In the genomic region with DNA sequence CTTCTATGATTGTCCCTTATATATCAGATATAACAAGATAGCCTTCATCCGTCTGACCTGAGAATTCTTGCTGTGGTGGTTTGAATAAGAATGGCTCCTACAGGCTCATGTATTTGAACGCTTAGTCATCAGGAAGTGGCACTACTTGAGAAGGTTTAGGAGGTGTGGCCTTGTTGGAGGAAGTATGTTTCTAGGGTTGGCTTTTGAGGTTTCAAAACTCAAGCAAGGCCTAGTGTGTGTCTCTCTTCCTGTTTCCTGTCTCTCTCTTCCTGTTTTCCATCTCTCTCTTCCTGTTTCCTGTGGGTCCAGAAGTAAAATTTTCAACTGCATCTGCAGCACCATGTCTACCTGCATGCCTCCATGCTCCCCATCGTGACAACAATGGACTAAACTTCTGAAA, we compare ENCODE assay signal across 28 mouse cellular contexts. TPM values are rescaled to one million over a fixed set of nuclear protein-coding genes. Genes with fewer than 3 reads are reported as not detected.
DNase-seq lines count a peak whose midpoint lies in the region; ATAC-seq lines count a peak whose summit lies in the region.
"Had no signal": no experiment of that assay in that cellular context is flagged by ENCODE, and none has a peak within 500 bp of the region (broad histone marks: within the 10 kb centered on the region; RNA-seq: fewer than 3 reads in every experiment).

No protein-coding gene starts in this region.

- no peaks in the 10 kb centered on the region for H3K9me3 ChIP-seq in forebrain, embryonic 12.5 days
- peaks cover 2% of the 10 kb centered on the region; the same call in 1 of the 2 replicates for H3K9me3 ChIP-seq in forebrain, embryonic 11.5 days (ENCODE audit: control insufficient read depth, low read length)
- no peaks in the 10 kb centered on the region for H3K9me3 ChIP-seq in forebrain, embryonic 14.5 days (replicated peaks; ENCODE audit: control insufficient read depth, low read length)
- H3K9me3 ChIP-seq in liver, embryonic 11.5 days (ENCODE audit: control insufficient read depth, low read length) = no peaks in the 10 kb centered on the region
- H3K9me3 ChIP-seq: embryonic facial prominence, embryonic 10.5 days; heart, embryonic 15.5 days; hindbrain, embryonic 15.5 days; limb, embryonic 12.5 days; liver, embryonic 12.5 days; midbrain, embryonic 15.5 days; neural tube, embryonic 13.5 days; stomach, embryonic 15.5 days had no signal

- DNase-seq in forebrain, embryonic 11.5 days (ENCODE audit: low spot score) = no peak
- DNase-seq in B cell, adult 2 months = peak; percentile 11 to 15
- DNase-seq in forebrain, embryonic 14.5 days (ENCODE audit: low spot score) = no peak
- DNase-seq in liver, embryonic 11.5 days (ENCODE audit: low spot score) = no peak
- no peak for DNase-seq in cerebellum, adult 9-10 months
- DNase-seq: adrenal gland, postnatal 10 days; cerebellum, adult 8-10 months; heart, postnatal 36 days; kidney, adult 8-10 months; kidney, postnatal 10 days; lung, adult 18-20 months; lung, postnatal 10 days; right cerebral cortex, adult 18-20 months; right cerebral cortex, postnatal 4 days; thymus, adult 18-20 months; thymus, postnatal 4 days had no signal

- no peaks in the 10 kb centered on the region for H3K36me3 ChIP-seq in forebrain, embryonic 12.5 days (replicated peaks)
- no peaks in the 10 kb centered on the region for H3K36me3 ChIP-seq in forebrain, embryonic 11.5 days (ENCODE audit: control insufficient read depth, insufficient read depth, low read length)
- no peaks in the 10 kb centered on the region for H3K36me3 ChIP-seq in forebrain, embryonic 14.5 days (ENCODE audit: control insufficient read depth, insufficient read depth, low read length)
- no peaks in the 10 kb centered on the region for H3K36me3 ChIP-seq in liver, embryonic 11.5 days (ENCODE audit: control insufficient read depth, insufficient read depth, low read length)
- H3K36me3 ChIP-seq: embryonic facial prominence, embryonic 10.5 days; heart, embryonic 15.5 days; hindbrain, embryonic 15.5 days; limb, embryonic 12.5 days; liver, embryonic 12.5 days; midbrain, embryonic 15.5 days; neural tube, embryonic 13.5 days; stomach, embryonic 15.5 days had no signal

- peaks cover 38% of the 10 kb centered on the region for H3K4me1 ChIP-seq in forebrain, embryonic 12.5 days
- H3K4me1 ChIP-seq in forebrain, embryonic 11.5 days (replicated peaks; ENCODE audit: control insufficient read depth, insufficient read depth, low read length) = peaks cover 19% of the 10 kb centered on the region; the same call in 1 of the 2 replicates
- H3K4me1 ChIP-seq in forebrain, embryonic 14.5 days (ENCODE audit: control insufficient read depth, insufficient read depth, low read length) = peaks cover 38% of the 10 kb centered on the region
- no peaks in the 10 kb centered on the region for H3K4me1 ChIP-seq in liver, embryonic 11.5 days (replicated peaks; ENCODE audit: control insufficient read depth, insufficient read depth, low read length)
- H3K4me1 ChIP-seq: liver, embryonic 12.5 days; megakaryocyte, embryonic 14.5 days had no signal

- H3K27me3 ChIP-seq in forebrain, embryonic 12.5 days = no peaks in the 10 kb centered on the region
- no peaks in the 10 kb centered on the region for H3K27me3 ChIP-seq in forebrain, embryonic 11.5 days (ENCODE audit: control insufficient read depth, insufficient read depth, low read length)
- H3K27me3 ChIP-seq in forebrain, embryonic 14.5 days (replicated peaks; ENCODE audit: control insufficient read depth, insufficient read depth, low read length) = no peaks in the 10 kb centered on the region
- H3K27me3 ChIP-seq in liver, embryonic 11.5 days (replicated peaks; ENCODE audit: control insufficient read depth, insufficient read depth, low read length) = no peaks in the 10 kb centered on the region
- H3K27me3 ChIP-seq: heart, embryonic 15.5 days; hindbrain, embryonic 15.5 days; midbrain, embryonic 15.5 days; neural tube, embryonic 13.5 days; stomach, embryonic 15.5 days had no signal

- no peak for ATAC-seq in forebrain, embryonic 12.5 days (ENCODE audit: low FRiP score)
- no peak for ATAC-seq in forebrain, embryonic 11.5 days (replicated peaks; ENCODE audit: low FRiP score)
- ATAC-seq in forebrain, embryonic 14.5 days = no peak
- peak; percentile 56; the same call in 1 of the 2 replicates for ATAC-seq in monocyte, adult 5-6 weeks (replicated peaks; ENCODE audit: insufficient number of reproducible peaks, low FRiP score, low TSS enrichment, poor library complexity, severe bottlenecking)
- no peak for ATAC-seq in liver, embryonic 11.5 days (replicated peaks; ENCODE audit: low FRiP score)
- ATAC-seq: liver, embryonic 12.5 days; midbrain, embryonic 15.5 days had no signal

- H3K4me2 ChIP-seq in forebrain, embryonic 12.5 days = no peak overlapping the region
- no peak overlapping the region for H3K4me2 ChIP-seq in forebrain, embryonic 11.5 days (ENCODE audit: low read depth, low read length, severe bottlenecking)
- H3K4me2 ChIP-seq in forebrain, embryonic 14.5 days (ENCODE audit: low read length) = no peak overlapping the region
- no peak overlapping the region for H3K4me2 ChIP-seq in liver, embryonic 11.5 days
- H3K4me2 ChIP-seq: heart, embryonic 15.5 days; hindbrain, embryonic 15.5 days; limb, embryonic 12.5 days; liver, embryonic 12.5 days; midbrain, embryonic 15.5 days; neural tube, embryonic 13.5 days; stomach, embryonic 15.5 days had no signal

- WGBS in forebrain, embryonic 12.5 days = 91% methylated on average over 3 of the region's 3 CpGs
- 92% methylated on average over 3 of the region's 3 CpGs for WGBS in forebrain, embryonic 11.5 days
- 85% methylated on average over 3 of the region's 3 CpGs for WGBS in forebrain, embryonic 14.5 days
- WGBS in liver, embryonic 11.5 days = 87% methylated on average over 3 of the region's 3 CpGs

- H3K4me3 ChIP-seq in forebrain, embryonic 12.5 days (replicated peaks) = no peak overlapping the region
- no peak overlapping the region for H3K4me3 ChIP-seq in forebrain, embryonic 11.5 days (ENCODE audit: low read depth, low read length)
- no peak overlapping the region for H3K4me3 ChIP-seq in forebrain, embryonic 14.5 days (ENCODE audit: low read depth, low read length)
- no peak overlapping the region for H3K4me3 ChIP-seq in liver, embryonic 11.5 days (ENCODE audit: low read depth, low read length)
- H3K4me3 ChIP-seq: embryonic facial prominence, embryonic 10.5 days; heart, embryonic 15.5 days; hindbrain, embryonic 15.5 days; limb, embryonic 12.5 days; liver, embryonic 12.5 days; megakaryocyte, embryonic 14.5 days; midbrain, embryonic 15.5 days; myocyte; neural tube, embryonic 13.5 days; stomach, embryonic 15.5 days had no signal

- H3K27ac ChIP-seq in forebrain, embryonic 12.5 days = peak overlapping the region; percentile 88
- no peak overlapping the region for H3K27ac ChIP-seq in forebrain, embryonic 11.5 days (ENCODE audit: low read depth, low read length)
- peak overlapping the region; percentile 79 for H3K27ac ChIP-seq in forebrain, embryonic 14.5 days (ENCODE audit: low read depth, low read length)
- no peak overlapping the region for H3K27ac ChIP-seq in liver, embryonic 11.5 days (ENCODE audit: low read depth, low read length)
- H3K27ac ChIP-seq: embryonic facial prominence, embryonic 10.5 days; heart, embryonic 15.5 days; limb, embryonic 12.5 days; liver, embryonic 12.5 days; stomach, embryonic 15.5 days had no signal

- no peak overlapping the region for H3K9ac ChIP-seq in forebrain, embryonic 12.5 days
- no peak overlapping the region for H3K9ac ChIP-seq in forebrain, embryonic 11.5 days (ENCODE audit: low read length)
- H3K9ac ChIP-seq in forebrain, embryonic 14.5 days (ENCODE audit: low read length) = no peak overlapping the region
- H3K9ac ChIP-seq in liver, embryonic 11.5 days (ENCODE audit: low read depth, low read length) = no peak overlapping the region
- H3K9ac ChIP-seq: heart, embryonic 15.5 days; hindbrain, embryonic 15.5 days; limb, embryonic 12.5 days; liver, embryonic 12.5 days; midbrain, embryonic 15.5 days; neural tube, embryonic 13.5 days; stomach, embryonic 15.5 days had no signal

RNA-seq across cellular contexts. Expression of a gene that starts 58.3 kb away (rescaled TPM):
- 8.2 and 11.1 TPM in 2 replicates for polyA plus RNA-seq in forebrain, embryonic 12.5 days (2016; fragmentation: Nextera tagmentation; extraction: Ambion mirVana)
- polyA plus RNA-seq in forebrain, embryonic 11.5 days (2014; fragmentation: Nextera tagmentation; extraction: Ambion mirVana) = 7.0 and 8.1 TPM in 2 replicates
- 10.8 and 15.5 TPM in 2 replicates for polyA plus RNA-seq in forebrain, embryonic 14.5 days (2014; fragmentation: Nextera tagmentation; extraction: Ambion mirVana)
- 86.3 to 119 TPM (median 111 TPM) in 3 replicates for total RNA-seq in monocyte, adult 5-6 weeks (2017)
- polyA plus RNA-seq in liver, embryonic 11.5 days (2014; fragmentation: Nextera tagmentation; extraction: Ambion mirVana) = 1.8 and 2.1 TPM in 2 replicates

Comparison
In these comparisons a context has a peak if more than half of its experiments do, and no peak if none do; other contexts are left out.
1. H3K27ac ChIP-seq: peak in forebrain, embryonic 12.5 days (single experiment) and forebrain, embryonic 14.5 days (single experiment); none in forebrain, embryonic 11.5 days (single experiment) and liver, embryonic 11.5 days (single experiment).
2. DNase-seq: peak in B cell, adult 2 months (2 of 2); none in forebrain, embryonic 11.5 days (single experiment), forebrain, embryonic 14.5 days (single experiment), liver, embryonic 11.5 days (single experiment) and cerebellum, adult 9-10 months (single experiment).